Mouse (Mus musculus): ENCODE data around the gene 1700015F17Rik. TPM values are rescaled to one million over a fixed set of nuclear protein-coding genes. Genes with fewer than 3 reads are reported as not detected.
A peak's percentile ranks its signal among the peaks of the same experiment; 100 is the strongest.

1700015F17Rik gene
- polyA plus RNA-seq, 1 experiment from 2014 or later, result not detected

- no peak for ATAC-seq
- no peak for TF ChIP-seq CTCF (IDR thresholded peaks at IDR 0.05)
- in situ Hi-C loops (cut with MboI; ENCODE audit: low pct_unique_long_range_greater_than_20kb), result no loop called here
- DNase-seq (ENCODE audit: low read depth, low spot score), result no peak
- H3K27me3 ChIP-seq, result no peaks in the 10 kb centered on the region
- POLR2A ChIA-PET, result interaction anchor here (1.1 kb wide), 1 partner anchor 191 kb away, joined by 3 read pairs; the partner anchor contains the start of gene Steap2
- CTCF ChIA-PET, result interaction anchor here (2.0 kb wide), 1 partner anchor 246 kb away, joined by 5 read pairs; the partner anchor contains the start of gene Steap1
Observed at GRCm38 (mm10) chr5:5503381-5503780, 24.4 kb upstream of the 1700015F17Rik start.

- H3K27me3 ChIP-seq, result no peaks in the 10 kb centered on the region
- CTCF ChIA-PET, result no interaction called here
- no peak for ATAC-seq
- POLR2A ChIA-PET, result no interaction called here
- DNase-seq (ENCODE audit: low read depth, low spot score), result no peak
- TF ChIP-seq CTCF (IDR thresholded peaks at IDR 0.05), result no peak
- in situ Hi-C loops (cut with MboI; ENCODE audit: low pct_unique_long_range_greater_than_20kb), result no loop called here
Observed at GRCm38 (mm10) chr5:5501583-5501982, 22.6 kb upstream of the 1700015F17Rik start.

- no peak for TF ChIP-seq CTCF (IDR thresholded peaks at IDR 0.05)
- H3K27me3 ChIP-seq, result no peaks in the 10 kb centered on the region
- ATAC-seq (peak; percentile 98), DNase-seq (ENCODE audit: low read depth, low spot score) (peak; percentile 68)
- ChIA-PET CTCF (interaction anchor here (1.1 to 2.7 kb wide), 6 partner anchors 10 to 259 kb away, joined by 3 to 14 read pairs (median 4); partner anchors contain the start of gene Steap1), POLR2A (interaction anchor here (2.5 kb wide), 1 partner anchor 253 kb away, joined by 6 read pairs; the partner anchor contains the start of gene Steap1)
- in situ Hi-C loops (cut with MboI; ENCODE audit: low pct_unique_long_range_greater_than_20kb), result loop anchor here (5.0 to 25.0 kb wide), 3 partner anchors 151 to 1841 kb away; partner anchors contain the start of gene Zfp804b
Observed at GRCm38 (mm10) chr5:5496393-5496792, 17.4 kb upstream of the 1700015F17Rik start.

- no peak for DNase-seq (ENCODE audit: low read depth, low spot score)
- H3K27me3 ChIP-seq, result no peaks in the 10 kb centered on the region
- POLR2A ChIA-PET, result interaction anchor here (2.5 kb wide), 1 partner anchor 254 kb away, joined by 6 read pairs; the partner anchor contains the start of gene Steap1
- no peak for ATAC-seq
- TF ChIP-seq CTCF (IDR thresholded peaks at IDR 0.05), result no peak
- in situ Hi-C loops (cut with MboI; ENCODE audit: low pct_unique_long_range_greater_than_20kb), result loop anchor here (5.0 to 25.0 kb wide), 3 partner anchors 152 to 1842 kb away; partner anchors contain the start of gene Zfp804b
- CTCF ChIA-PET, result interaction anchor here (0.6 to 3.2 kb wide), 15 partner anchors 9 to 524 kb away, joined by 3 to 33 read pairs (median 4); partner anchors contain the start of gene Steap1
Observed at GRCm38 (mm10) chr5:5495042-5495441, 16.1 kb upstream of the 1700015F17Rik start.

- peak; percentile 81 for TF ChIP-seq CTCF (IDR thresholded peaks at IDR 0.05)
- no peak for ATAC-seq
- ChIA-PET POLR2A (no interaction called here), CTCF (interaction anchor here (0.6 to 3.2 kb wide), 14 partner anchors 8 to 523 kb away, joined by 3 to 33 read pairs (median 4); partner anchors contain the start of gene Steap1)
- DNase-seq (ENCODE audit: low read depth, low spot score), result no peak
- in situ Hi-C loops (cut with MboI; ENCODE audit: low pct_unique_long_range_greater_than_20kb), result loop anchor here (5.0 to 25.0 kb wide), 4 partner anchors 153 to 1843 kb away; partner anchors contain the start of gene Zfp804b
- H3K27me3 ChIP-seq, result no peaks in the 10 kb centered on the region
Observed at GRCm38 (mm10) chr5:5494269-5495005, 15.5 kb upstream of the 1700015F17Rik start.

- no peak for DNase-seq (ENCODE audit: low read depth, low spot score)
- POLR2A ChIA-PET, result no interaction called here
- in situ Hi-C loops (cut with MboI; ENCODE audit: low pct_unique_long_range_greater_than_20kb), result loop anchor here (5.0 to 25.0 kb wide), 3 partner anchors 260 to 1845 kb away; partner anchors contain the start of gene Zfp804b
- CTCF ChIA-PET, result interaction anchor here (3.2 kb wide), 1 partner anchor 257 kb away, joined by 33 read pairs; the partner anchor contains the start of gene Steap1
- no peak for ATAC-seq
- peak; percentile 40 for TF ChIP-seq CTCF (IDR thresholded peaks at IDR 0.05)
- no peaks in the 10 kb centered on the region for H3K27me3 ChIP-seq
Observed at GRCm38 (mm10) chr5:5492163-5492562, 13.2 kb upstream of the 1700015F17Rik start.

- ChIA-PET CTCF (interaction anchor here (1.0 to 2.3 kb wide), 4 partner anchors 8 to 531 kb away, joined by 3 to 7 read pairs (median 6); partner anchors contain the start of gene Steap1), POLR2A (no interaction called here)
- DNase-seq (ENCODE audit: low read depth, low spot score) (no peak), ATAC-seq (no peak)
- H3K27me3 ChIP-seq, result no peaks in the 10 kb centered on the region
- TF ChIP-seq CTCF (IDR thresholded peaks at IDR 0.05), result no peak
- in situ Hi-C loops (cut with MboI; ENCODE audit: low pct_unique_long_range_greater_than_20kb), result loop anchor here (25.0 kb wide), 1 partner anchor 1851 kb away; the partner anchor contains the start of gene Zfp804b
Observed at GRCm38 (mm10) chr5:5486071-5486470, 7.1 kb upstream of the 1700015F17Rik start.

- no peak for TF ChIP-seq CTCF (IDR thresholded peaks at IDR 0.05)
- DNase-seq (ENCODE audit: low read depth, low spot score), result no peak
- in situ Hi-C loops (cut with MboI; ENCODE audit: low pct_unique_long_range_greater_than_20kb), result loop anchor here (5.0 to 25.0 kb wide), 4 partner anchors 101 to 1854 kb away; partner anchors contain the start of gene Zfp804b
- H3K27me3 ChIP-seq, result no peaks in the 10 kb centered on the region
- CTCF ChIA-PET, result interaction anchor here (1.1 kb wide), 1 partner anchor 11 kb away, joined by 3 read pairs; no protein-coding TSS in a partner anchor
- POLR2A ChIA-PET, result no interaction called here
- no peak for ATAC-seq
Observed at GRCm38 (mm10) chr5:5483254-5483858, 4.4 kb upstream of the 1700015F17Rik start.

GRCm38 (mm10) chr5:5481662-5482061 lies 2.7 kb upstream of the 1700015F17Rik start:
- no peak for DNase-seq (ENCODE audit: low read depth, low spot score)
- POLR2A ChIA-PET, result no interaction called here
- CTCF ChIA-PET, result interaction anchor here (2.2 kb wide), 1 partner anchor 519 kb away, joined by 14 read pairs; no protein-coding TSS in a partner anchor
- no peaks in the 10 kb centered on the region for H3K27me3 ChIP-seq
- ATAC-seq, result peak; percentile 66
- peak; percentile 75 for TF ChIP-seq CTCF (IDR thresholded peaks at IDR 0.05)
- in situ Hi-C loops (cut with MboI; ENCODE audit: low pct_unique_long_range_greater_than_20kb), result loop anchor here (5.0 to 25.0 kb wide), 4 partner anchors 99 to 1856 kb away; partner anchors contain the start of gene Zfp804b

- no peak for TF ChIP-seq CTCF (IDR thresholded peaks at IDR 0.05)
- CTCF ChIA-PET, result interaction anchor here (1.1 to 1.5 kb wide), 2 partner anchors 56 to 110 kb away, joined by 3 read pairs; partner anchors contain the start of gene Cdk14
- DNase-seq (ENCODE audit: low read depth, low spot score) (no peak), ATAC-seq (no peak)
- H3K27me3 ChIP-seq, result no peaks in the 10 kb centered on the region
- in situ Hi-C loops (cut with MboI; ENCODE audit: low pct_unique_long_range_greater_than_20kb), result loop anchor here (25.0 kb wide), 1 partner anchor 1861 kb away; the partner anchor contains the start of gene Zfp804b
- POLR2A ChIA-PET, result no interaction called here
Observed at GRCm38 (mm10) chr5:5476133-5476532, 2.8 kb downstream of the 1700015F17Rik start.

All from Patski (cell line).